Mouse (Mus musculus): ENCODE results near the gene Tprg. TPM values are rescaled to one million over a fixed set of nuclear protein-coding genes. Genes with fewer than 3 reads are reported as not detected.

The Tprg gene
- total RNA-seq, 1 experiment, result not detected

GRCm38 (mm10) chr16:25426261-25426660 is 139.6 kb downstream of the Tprg start:
- no peaks in the 10 kb centered on the region for H3K36me3 ChIP-seq (ENCODE audit: control insufficient read depth, insufficient read depth, low read length, poor library complexity, severe bottlenecking)
- H3K9ac ChIP-seq (ENCODE audit: insufficient read depth, low read depth, low read length, poor library complexity, severe bottlenecking), result no peak overlapping the region
- H3K4me1 ChIP-seq (ENCODE audit: control insufficient read depth in 2 of 2, insufficient read depth in 2 of 2, low read length in 2 of 2, poor library complexity in 1 of 2), result no peaks in the 10 kb centered on the region
- DNase-seq (ENCODE audit: low read depth, low spot score), result no peak
- no peak overlapping the region for H3K4me3 ChIP-seq (ENCODE audit: insufficient read depth in 1 of 2, low read depth in 1 of 2, low read length in 2 of 2, poor library complexity in 1 of 2, severe bottlenecking in 1 of 2)
- in situ Hi-C loops (cut with MboI; ENCODE audit: low sequenced_read_pairs in 2 of 2, unreplicated experiment in 2 of 2), result no loop called here
- TF ChIP-seq CHD2 (IDR thresholded peaks at IDR 0.05; ENCODE audit: low read depth, low read length) (no peak), HCFC1 (IDR thresholded peaks at IDR 0.05; ENCODE audit: borderline replicate concordance, insufficient read depth, low read length) (no peak), ZNF384 (IDR thresholded peaks at IDR 0.05; ENCODE audit: low read depth, low read length) (no peak), ZC3H11A (IDR thresholded peaks at IDR 0.05; ENCODE audit: borderline replicate concordance, low read depth, low read length) (no peak), MAFK (IDR thresholded peaks at IDR 0.05; ENCODE audit: insufficient read depth, low read depth, low read length) (no peak)
- H3K9me3 ChIP-seq (ENCODE audit: control insufficient read depth, insufficient read depth, low read depth, low read length), result no peaks in the 10 kb centered on the region
- H3K27ac ChIP-seq (ENCODE audit: insufficient read depth, low read depth, low read length, poor library complexity, severe bottlenecking), result no peak overlapping the region

- in situ Hi-C loops (cut with MboI; ENCODE audit: low sequenced_read_pairs in 2 of 2, unreplicated experiment in 2 of 2), result no loop called here
- Histone ChIP-seq H3K9ac (ENCODE audit: insufficient read depth, low read depth, low read length, poor library complexity, severe bottlenecking) (no peak overlapping the region), H3K36me3 (ENCODE audit: control insufficient read depth, insufficient read depth, low read length, poor library complexity, severe bottlenecking) (no peaks in the 10 kb centered on the region), H3K27ac (ENCODE audit: insufficient read depth, low read depth, low read length, poor library complexity, severe bottlenecking) (no peak overlapping the region), H3K4me3 (ENCODE audit: insufficient read depth in 1 of 2, low read depth in 1 of 2, low read length in 2 of 2, poor library complexity in 1 of 2, severe bottlenecking in 1 of 2) (no peak overlapping the region), H3K4me1 (ENCODE audit: control insufficient read depth in 2 of 2, insufficient read depth in 2 of 2, low read length in 2 of 2, poor library complexity in 1 of 2) (no peaks in the 10 kb centered on the region), H3K9me3 (ENCODE audit: control insufficient read depth, insufficient read depth, low read depth, low read length) (no peaks in the 10 kb centered on the region)
- DNase-seq (ENCODE audit: low read depth, low spot score), result no peak
- no peak for TF ChIP-seq ZNF384 (IDR thresholded peaks at IDR 0.05; ENCODE audit: low read depth, low read length)
- TF ChIP-seq MAFK (IDR thresholded peaks at IDR 0.05; ENCODE audit: insufficient read depth, low read depth, low read length), result no peak
- TF ChIP-seq ZC3H11A (IDR thresholded peaks at IDR 0.05; ENCODE audit: borderline replicate concordance, low read depth, low read length), result no peak
- TF ChIP-seq CHD2 (IDR thresholded peaks at IDR 0.05; ENCODE audit: low read depth, low read length), result no peak
- no peak for TF ChIP-seq HCFC1 (IDR thresholded peaks at IDR 0.05; ENCODE audit: borderline replicate concordance, insufficient read depth, low read length)
Measured at GRCm38 (mm10) chr16:25440039-25440438, 153.4 kb downstream of the Tprg start.

- Histone ChIP-seq H3K4me1 (ENCODE audit: control insufficient read depth in 2 of 2, insufficient read depth in 2 of 2, low read length in 2 of 2, poor library complexity in 1 of 2) (no peaks in the 10 kb centered on the region), H3K9ac (ENCODE audit: insufficient read depth, low read depth, low read length, poor library complexity, severe bottlenecking) (no peak overlapping the region), H3K9me3 (ENCODE audit: control insufficient read depth, insufficient read depth, low read depth, low read length) (no peaks in the 10 kb centered on the region), H3K27ac (ENCODE audit: insufficient read depth, low read depth, low read length, poor library complexity, severe bottlenecking) (no peak overlapping the region), H3K36me3 (ENCODE audit: control insufficient read depth, insufficient read depth, low read length, poor library complexity, severe bottlenecking) (no peaks in the 10 kb centered on the region), H3K4me3 (ENCODE audit: insufficient read depth in 1 of 2, low read depth in 1 of 2, low read length in 2 of 2, poor library complexity in 1 of 2, severe bottlenecking in 1 of 2) (no peak overlapping the region)
- TF ChIP-seq HCFC1 (IDR thresholded peaks at IDR 0.05; ENCODE audit: borderline replicate concordance, insufficient read depth, low read length), result no peak
- TF ChIP-seq ZC3H11A (IDR thresholded peaks at IDR 0.05; ENCODE audit: borderline replicate concordance, low read depth, low read length), result no peak
- no peak for TF ChIP-seq MAFK (IDR thresholded peaks at IDR 0.05; ENCODE audit: insufficient read depth, low read depth, low read length)
- no peak for TF ChIP-seq CHD2 (IDR thresholded peaks at IDR 0.05; ENCODE audit: low read depth, low read length)
- TF ChIP-seq ZNF384 (IDR thresholded peaks at IDR 0.05; ENCODE audit: low read depth, low read length), result no peak
- in situ Hi-C loops (cut with MboI; ENCODE audit: low sequenced_read_pairs in 2 of 2, unreplicated experiment in 2 of 2), result no loop called here
- DNase-seq (ENCODE audit: low read depth, low spot score), result no peak
Measured at GRCm38 (mm10) chr16:25445580-25445979, 159.0 kb downstream of the Tprg start.

GRCm38 (mm10) chr16:25451511-25451910 is 164.9 kb downstream of the Tprg start:
- in situ Hi-C loops (cut with MboI; ENCODE audit: low sequenced_read_pairs in 2 of 2, unreplicated experiment in 2 of 2), result no loop called here
- H3K9ac ChIP-seq (ENCODE audit: insufficient read depth, low read depth, low read length, poor library complexity, severe bottlenecking), result no peak overlapping the region
- no peak for DNase-seq (ENCODE audit: low read depth, low spot score)
- H3K9me3 ChIP-seq (ENCODE audit: control insufficient read depth, insufficient read depth, low read depth, low read length), result no peaks in the 10 kb centered on the region
- H3K27ac ChIP-seq (ENCODE audit: insufficient read depth, low read depth, low read length, poor library complexity, severe bottlenecking), result no peak overlapping the region
- no peak overlapping the region for H3K4me3 ChIP-seq (ENCODE audit: insufficient read depth in 1 of 2, low read depth in 1 of 2, low read length in 2 of 2, poor library complexity in 1 of 2, severe bottlenecking in 1 of 2)
- TF ChIP-seq ZNF384 (IDR thresholded peaks at IDR 0.05; ENCODE audit: low read depth, low read length) (no peak), CHD2 (IDR thresholded peaks at IDR 0.05; ENCODE audit: low read depth, low read length) (no peak), HCFC1 (IDR thresholded peaks at IDR 0.05; ENCODE audit: borderline replicate concordance, insufficient read depth, low read length) (no peak), ZC3H11A (IDR thresholded peaks at IDR 0.05; ENCODE audit: borderline replicate concordance, low read depth, low read length) (no peak), MAFK (IDR thresholded peaks at IDR 0.05; ENCODE audit: insufficient read depth, low read depth, low read length) (no peak)
- no peaks in the 10 kb centered on the region for H3K36me3 ChIP-seq (ENCODE audit: control insufficient read depth, insufficient read depth, low read length, poor library complexity, severe bottlenecking)
- H3K4me1 ChIP-seq (ENCODE audit: control insufficient read depth in 2 of 2, insufficient read depth in 2 of 2, low read length in 2 of 2, poor library complexity in 1 of 2), result no peaks in the 10 kb centered on the region

GRCm38 (mm10) chr16:25464732-25465131 is 178.1 kb downstream of the Tprg start:
- H3K9ac ChIP-seq (ENCODE audit: insufficient read depth, low read depth, low read length, poor library complexity, severe bottlenecking), result no peak overlapping the region
- H3K27ac ChIP-seq (ENCODE audit: insufficient read depth, low read depth, low read length, poor library complexity, severe bottlenecking), result no peak overlapping the region
- no peaks in the 10 kb centered on the region for H3K9me3 ChIP-seq (ENCODE audit: control insufficient read depth, insufficient read depth, low read depth, low read length)
- in situ Hi-C loops (cut with MboI; ENCODE audit: low sequenced_read_pairs in 2 of 2, unreplicated experiment in 2 of 2), result no loop called here
- H3K4me3 ChIP-seq (ENCODE audit: insufficient read depth in 1 of 2, low read depth in 1 of 2, low read length in 2 of 2, poor library complexity in 1 of 2, severe bottlenecking in 1 of 2), result no peak overlapping the region
- H3K4me1 ChIP-seq (ENCODE audit: control insufficient read depth in 2 of 2, insufficient read depth in 2 of 2, low read length in 2 of 2, poor library complexity in 1 of 2), result no peaks in the 10 kb centered on the region
- TF ChIP-seq MAFK (IDR thresholded peaks at IDR 0.05; ENCODE audit: insufficient read depth, low read depth, low read length), result no peak
- TF ChIP-seq CHD2 (IDR thresholded peaks at IDR 0.05; ENCODE audit: low read depth, low read length), result no peak
- TF ChIP-seq ZNF384 (IDR thresholded peaks at IDR 0.05; ENCODE audit: low read depth, low read length), result no peak
- no peak for TF ChIP-seq HCFC1 (IDR thresholded peaks at IDR 0.05; ENCODE audit: borderline replicate concordance, insufficient read depth, low read length)
- TF ChIP-seq ZC3H11A (IDR thresholded peaks at IDR 0.05; ENCODE audit: borderline replicate concordance, low read depth, low read length), result no peak
- no peaks in the 10 kb centered on the region for H3K36me3 ChIP-seq (ENCODE audit: control insufficient read depth, insufficient read depth, low read length, poor library complexity, severe bottlenecking)
- no peak for DNase-seq (ENCODE audit: low read depth, low spot score)
